Mouse (Mus musculus) stomach, embryonic 14.5 days (tissue): Measurements from ENCODE around the gene Chchd1. TPM values are rescaled to one million over a fixed set of nuclear protein-coding genes. Genes with fewer than 3 reads are reported as not detected.

Source experiments
- ATAC-seq: fragments of 200-750 bp; cut with Nextera tagmentation; 2 replicates; pipeline ENCODE4 v1.8.0; 2017; ENCODE audit warnings: low read depth, moderate TSS enrichment; ENCODE audit not compliant: insufficient number of reproducible peaks, insufficient read depth, low FRiP score
- H3K27ac ChIP-seq: fragments of 300-500 bp; sonication (generic); 2 replicates; pipeline ENCODE4 v1.5.1; 2014; ENCODE audit warnings: mild to moderate bottlenecking, low read length, moderate library complexity, mixed read lengths
- H3K27me3 ChIP-seq: fragments of 300-500 bp; sonication (generic); 2 replicates; pipeline ENCODE4 v1.6.1; 2014; ENCODE audit warnings: low read length, control low read depth, mixed read lengths; ENCODE audit not compliant: control insufficient read depth, insufficient read depth
- H3K36me3 ChIP-seq: fragments of 300-500 bp; sonication (generic); 2 replicates; pipeline ENCODE4 v1.6.1; 2014; ENCODE audit warnings: mild to moderate bottlenecking, control low read depth, low read length, moderate library complexity, mixed read lengths; ENCODE audit not compliant: control insufficient read depth, insufficient read depth
- H3K4me1 ChIP-seq: fragments of 300-500 bp; sonication (generic); 2 replicates; pipeline ENCODE4 v1.6.1; 2014; ENCODE audit warnings: low read length, control low read depth, mixed read lengths; ENCODE audit not compliant: control insufficient read depth, insufficient read depth
- H3K4me2 ChIP-seq: fragments of 300-500 bp; sonication (generic); replicated peaks from 2 replicates; pipeline ENCODE4 v1.6.1; 2014; ENCODE audit warnings: low read depth, low read length, control low read depth
- H3K4me3 ChIP-seq: fragments of 300-500 bp; sonication (generic); 2 replicates; pipeline ENCODE4 v1.5.1; 2014; ENCODE audit warnings: low read depth, low read length, control low read depth
- H3K9ac ChIP-seq: fragments of 300-500 bp; sonication (generic); replicated peaks from 2 replicates; pipeline ENCODE4 v1.6.1; 2014; ENCODE audit warnings: low read depth, mild to moderate bottlenecking, control low read depth, low read length, moderate library complexity, mixed read lengths
- H3K9me3 ChIP-seq: fragments of 300-500 bp; sonication (generic); 2 replicates; pipeline ENCODE4 v1.6.1; 2016; ENCODE audit warnings: low read depth, low read length, control low read depth; ENCODE audit not compliant: control insufficient read depth
- WGBS: fragments of 180-500 bp; shearing (Covaris S2); extraction: QIAGEN DNeasy Blood & Tissue Kit; methylation state at CpG from one replicate; pipeline ENCODE4 v1.1.7; 2014; 5-methylcytosine and 5-hydroxymethylcytosine counted together
- polyA plus RNA-seq: library from polyadenylated mRNA; unstranded; fragments of >200 nt; fragmentation: Nextera tagmentation; extraction: Ambion mirVana; gene quantifications from 2 replicates; pipeline ENCODE4 v1.2.1, GENCODE M21; 2014

The Chchd1 gene
- polyA plus RNA-seq, 1 experiment from 2014 or later: 224 TPM

DNA sequence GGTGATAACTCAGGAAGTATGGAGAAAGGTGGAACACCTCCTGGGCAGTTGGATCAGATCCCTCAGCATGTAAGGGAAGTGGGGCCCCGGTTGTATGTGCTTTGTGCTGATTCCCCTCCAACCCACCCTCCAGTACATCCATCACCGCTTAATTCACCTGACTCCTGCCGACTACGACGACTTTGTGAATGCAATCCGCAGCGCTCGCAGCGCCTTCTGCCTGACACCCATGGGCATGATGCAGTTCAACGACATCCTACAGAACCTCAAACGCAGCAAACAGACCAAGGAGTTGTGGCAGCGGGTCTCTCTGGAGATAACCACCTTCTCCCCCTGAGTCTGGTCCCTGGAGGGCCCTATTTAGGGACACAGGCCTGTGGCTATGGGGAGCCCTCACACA is 20.2 kb downstream of the Chchd1 start:
- ATAC-seq: no peak
- peaks cover 86% of the 10 kb centered on the region for H3K36me3 ChIP-seq

DNA sequence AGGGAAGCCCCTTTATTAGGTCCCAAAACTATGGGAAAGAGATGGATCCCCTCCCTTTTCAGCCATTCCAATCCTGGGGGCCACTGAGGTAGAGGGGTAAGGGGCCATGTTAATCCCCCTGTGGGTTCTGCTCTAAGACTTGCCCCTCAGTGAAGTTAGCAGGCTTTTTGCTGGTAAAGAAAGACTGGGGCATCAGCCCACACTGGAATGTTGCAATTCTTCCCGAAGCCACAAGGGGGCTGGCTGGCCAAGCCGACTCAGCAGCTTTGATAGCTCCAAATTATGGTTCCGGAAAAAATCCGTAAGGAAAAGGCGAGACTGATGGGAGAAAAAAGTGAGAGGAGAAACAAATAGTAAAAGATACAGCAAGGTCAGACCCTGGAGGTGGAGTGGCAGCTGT is 21.2 kb downstream of the Chchd1 start:
- Histone ChIP-seq H3K9ac (no peak overlapping the region), H3K4me3 (no peak overlapping the region), H3K36me3 (peaks cover 87% of the 10 kb centered on the region), H3K4me1 (no peaks in the 10 kb centered on the region), H3K9me3 (no peaks in the 10 kb centered on the region), H3K27ac (no peak overlapping the region), H3K4me2 (no peak overlapping the region), H3K27me3 (no peaks in the 10 kb centered on the region)
- WGBS: 19% methylated on average over 5 of the region's 5 CpGs
- ATAC-seq: no peak

More for the DNA sequence above, 20.2 kb downstream of the Chchd1 start:
- no peak overlapping the region for H3K27ac ChIP-seq
- no peaks in the 10 kb centered on the region for H3K27me3 ChIP-seq
- no peaks in the 10 kb centered on the region for H3K9me3 ChIP-seq
- H3K4me3 ChIP-seq: no peak overlapping the region
- WGBS: 86% methylated on average over 12 of the region's 12 CpGs
- H3K4me2 ChIP-seq: no peak overlapping the region
- no peaks in the 10 kb centered on the region for H3K4me1 ChIP-seq
- H3K9ac ChIP-seq: no peak overlapping the region

- H3K27ac ChIP-seq: no peak overlapping the region
- H3K4me2 ChIP-seq: no peak overlapping the region
- no peak for ATAC-seq
- H3K4me1 ChIP-seq: no peaks in the 10 kb centered on the region
- H3K4me3 ChIP-seq: no peak overlapping the region
- H3K27me3 ChIP-seq: no peaks in the 10 kb centered on the region
- H3K36me3 ChIP-seq: peaks cover 90% of the 10 kb centered on the region
- no peak overlapping the region for H3K9ac ChIP-seq
- WGBS: 70% methylated on average over 6 of the region's 6 CpGs
- no peaks in the 10 kb centered on the region for H3K9me3 ChIP-seq
Measured at GRCm38 (mm10) chr14:20725660-20726339, 23.0 kb downstream of the Chchd1 start.

DNA sequence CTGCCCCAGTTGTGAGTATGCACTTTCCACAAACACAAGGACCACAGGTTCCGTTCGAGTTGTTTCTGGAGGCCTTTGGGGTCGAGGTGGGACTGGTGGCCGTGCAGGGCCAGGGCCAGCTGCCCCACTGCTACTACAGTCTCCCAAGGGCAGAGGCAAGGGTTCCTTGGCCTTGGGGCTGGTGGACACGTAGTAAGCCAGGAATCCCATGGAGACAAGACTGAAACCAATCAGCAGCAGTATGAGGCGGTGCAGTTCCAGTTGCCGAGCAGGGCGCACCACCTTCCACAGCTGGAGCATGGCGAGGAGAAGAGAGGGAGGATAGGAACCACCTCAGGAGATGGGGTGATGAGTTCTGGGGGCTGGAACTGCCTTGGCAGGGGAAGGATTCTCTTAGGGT is 27.1 kb downstream of the Chchd1 start:
- ATAC-seq: no peak
- Histone ChIP-seq H3K27me3 (no peaks in the 10 kb centered on the region), H3K4me2 (no peak overlapping the region), H3K36me3 (peaks cover 52% of the 10 kb centered on the region), H3K9me3 (no peaks in the 10 kb centered on the region), H3K4me1 (peaks cover 6% of the 10 kb centered on the region; the same call in 1 of the 2 replicates), H3K27ac (no peak overlapping the region), H3K4me3 (no peak overlapping the region), H3K9ac (no peak overlapping the region)
- 89% methylated on average over 9 of the region's 9 CpGs for WGBS

GRCm38 (mm10) chr14:20730853-20731602 is 28.2 kb downstream of the Chchd1 start:
- Histone ChIP-seq H3K4me3 (no peak overlapping the region), H3K27ac (no peak overlapping the region), H3K4me1 (peaks cover 11% of the 10 kb centered on the region; the same call in 1 of the 2 replicates), H3K9ac (no peak overlapping the region), H3K27me3 (no peaks in the 10 kb centered on the region), H3K9me3 (no peaks in the 10 kb centered on the region), H3K36me3 (peaks cover 42% of the 10 kb centered on the region), H3K4me2 (no peak overlapping the region)
- WGBS: 79% methylated on average over 9 of the region's 9 CpGs
- no peak for ATAC-seq

DNA sequence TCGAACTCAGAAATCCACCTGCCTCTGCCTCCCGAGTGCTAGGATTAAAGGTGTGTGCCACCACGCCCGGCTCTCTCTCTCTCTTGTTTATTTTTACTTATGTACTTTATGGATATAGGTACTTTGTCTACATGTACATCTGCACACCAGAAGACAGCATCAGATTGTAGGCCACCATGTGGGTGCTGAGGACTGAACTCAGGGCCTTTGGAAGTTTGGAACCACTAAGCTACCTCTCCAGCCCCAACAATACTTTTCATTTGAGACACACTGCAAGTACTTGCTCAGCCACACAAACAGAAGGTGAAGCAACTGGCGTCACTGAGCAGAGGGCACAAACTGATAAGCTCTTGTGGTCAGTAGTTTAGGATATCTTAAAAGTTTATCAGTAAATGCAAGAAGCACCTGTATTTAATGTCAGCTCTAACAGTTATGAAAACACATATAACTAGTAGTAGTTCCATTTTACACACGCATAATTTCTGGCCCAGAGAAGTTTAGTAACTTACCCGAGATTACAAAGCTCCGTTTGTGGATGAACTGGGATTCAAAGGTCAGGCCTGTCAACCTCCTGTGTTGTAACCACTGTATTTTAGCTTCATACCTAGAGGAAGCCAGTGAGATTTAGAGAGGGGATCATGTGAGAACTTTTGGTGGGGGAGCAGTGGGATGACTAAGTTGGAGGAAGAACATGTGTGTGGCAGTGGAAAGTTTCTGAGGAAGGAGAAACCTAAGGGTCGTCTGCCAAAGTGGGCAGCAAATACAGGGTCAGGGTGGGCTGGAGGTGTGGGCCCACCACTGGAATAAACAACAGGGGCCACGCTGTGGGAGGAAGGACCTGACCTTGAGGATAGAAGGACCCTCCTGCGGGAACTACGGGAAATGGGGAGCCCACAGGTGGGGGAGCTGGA is 30.5 kb downstream of the Chchd1 start:
- Histone ChIP-seq H3K9me3 (no peaks in the 10 kb centered on the region), H3K9ac (peak overlapping the region; percentile 88), H3K4me1 (peaks cover 11% of the 10 kb centered on the region; the same call in 1 of the 2 replicates), H3K27ac (peak overlapping the region; percentile 89), H3K27me3 (no peaks in the 10 kb centered on the region), H3K4me2 (peak overlapping the region; percentile 74), H3K4me3 (peak overlapping the region; percentile 80), H3K36me3 (peaks cover 36% of the 10 kb centered on the region)
- no peak for ATAC-seq
- WGBS: 39% methylated on average over 12 of the region's 12 CpGs

GRCm38 (mm10) chr14:20733952-20734774 is 31.4 kb downstream of the Chchd1 start, which contains the start of gene Ndst2:
Gene Ndst2, minus strand, starts transcription at chr14:20734562.
- under 1% methylated on average over 74 of the region's 81 CpGs for WGBS

More at GRCm38 (mm10) chr14:20733952-20734774, 31.4 kb downstream of the Chchd1 start, which contains the start of gene Ndst2:
- H3K9ac ChIP-seq: peak within 1 kb of the TSS; percentile 88
- ATAC-seq: peak; percentile 98
- H3K4me2 ChIP-seq: peak within 1 kb of the TSS; percentile 74
- H3K4me3 ChIP-seq: peak within 1 kb of the TSS; percentile 80
- H3K36me3 ChIP-seq: peaks cover 29% of the 10 kb centered on the region
- peaks cover 11% of the 10 kb centered on the region; the same call in 1 of the 2 replicates for H3K4me1 ChIP-seq
- no peaks in the 10 kb centered on the region for H3K27me3 ChIP-seq
- H3K27ac ChIP-seq: peak within 1 kb of the TSS; percentile 89
- H3K9me3 ChIP-seq: no peaks in the 10 kb centered on the region
